Mouse (Mus musculus): ENCODE data around the gene Mylpf.
A peak's percentile ranks its signal among the peaks of the same experiment; 100 is the strongest.

The Mylpf gene

DNA sequence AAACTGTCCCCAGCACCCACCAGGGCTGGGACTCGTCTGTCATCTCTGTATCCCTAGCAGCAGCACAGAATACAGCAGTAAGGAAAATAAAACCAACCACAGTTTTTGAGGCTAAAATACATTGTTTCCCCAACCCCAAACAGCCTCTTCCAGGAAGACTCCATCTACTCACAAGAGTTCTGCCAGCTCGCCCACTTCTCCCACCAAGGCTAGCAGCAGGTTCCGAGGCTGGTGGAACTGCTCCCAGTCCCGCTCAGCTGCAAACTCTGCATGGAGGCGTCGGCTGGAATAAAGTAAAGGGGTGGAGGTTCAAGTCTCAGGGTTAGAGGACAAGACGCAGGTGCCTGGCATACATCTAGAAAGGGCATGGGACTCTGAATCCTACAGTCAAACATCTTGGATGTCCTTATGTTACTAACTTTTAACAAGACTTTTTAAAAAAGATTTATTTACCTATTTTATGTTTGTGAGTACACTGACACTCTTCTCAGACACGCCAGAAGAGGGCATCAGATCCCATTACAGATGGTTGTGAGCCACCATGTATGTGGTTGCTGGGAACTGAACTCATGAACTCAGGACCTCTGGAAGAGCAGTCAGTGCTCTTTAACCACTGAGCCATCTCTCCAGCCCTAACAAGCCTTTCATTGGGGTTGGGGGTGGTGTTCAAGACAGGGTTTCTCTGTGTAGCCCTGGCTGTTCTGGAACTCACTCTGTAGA, 50.7 kb downstream of the Mylpf start:
- no peak for DNase-seq (ENCODE audit: low read depth, low spot score)

DNA sequence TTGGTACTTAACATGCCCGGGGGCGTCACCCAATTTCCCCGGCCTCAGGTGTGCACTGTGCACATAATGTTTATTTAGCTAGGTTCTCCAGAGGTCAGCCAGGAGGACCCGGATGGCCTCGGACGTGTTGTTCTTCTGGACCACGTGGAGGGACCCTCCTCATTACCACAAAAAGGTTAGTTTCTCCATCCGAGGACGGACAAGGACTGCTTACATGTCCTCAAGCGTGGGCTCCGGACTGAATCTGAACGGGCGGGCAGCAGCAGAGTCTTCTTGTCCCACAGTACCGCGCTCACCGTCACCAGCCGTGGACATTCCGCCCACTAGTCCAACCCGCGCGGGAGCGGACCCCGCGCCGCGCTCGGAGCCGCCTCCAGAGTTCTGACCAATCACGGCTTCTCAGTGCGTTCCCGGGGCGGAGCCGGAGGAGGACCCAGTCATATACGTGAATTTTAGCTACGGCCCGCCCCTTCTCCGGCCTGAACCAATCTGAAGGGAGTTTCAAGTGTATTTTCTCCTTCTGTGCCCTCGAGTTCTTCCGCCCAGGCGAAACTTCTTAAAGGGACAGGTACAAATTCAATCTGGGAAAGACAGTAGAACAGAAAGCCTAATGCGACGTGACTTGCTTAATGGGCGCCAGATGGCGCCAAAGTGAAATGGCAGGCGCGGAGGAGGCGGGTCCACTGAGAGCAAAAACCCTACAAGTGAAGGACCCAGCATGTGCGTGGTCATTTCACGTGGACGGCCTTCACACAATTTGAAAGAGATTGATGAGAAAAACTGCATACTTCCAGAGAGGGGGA, 51.8 kb downstream of the Mylpf start, which contains the start of gene Dctpp1:
Dctpp1 (minus strand) TSS at position 401 of the 803 bp plus-strand sequence.
- peak; percentile 99 for DNase-seq (ENCODE audit: low read depth, low spot score)

DNA sequence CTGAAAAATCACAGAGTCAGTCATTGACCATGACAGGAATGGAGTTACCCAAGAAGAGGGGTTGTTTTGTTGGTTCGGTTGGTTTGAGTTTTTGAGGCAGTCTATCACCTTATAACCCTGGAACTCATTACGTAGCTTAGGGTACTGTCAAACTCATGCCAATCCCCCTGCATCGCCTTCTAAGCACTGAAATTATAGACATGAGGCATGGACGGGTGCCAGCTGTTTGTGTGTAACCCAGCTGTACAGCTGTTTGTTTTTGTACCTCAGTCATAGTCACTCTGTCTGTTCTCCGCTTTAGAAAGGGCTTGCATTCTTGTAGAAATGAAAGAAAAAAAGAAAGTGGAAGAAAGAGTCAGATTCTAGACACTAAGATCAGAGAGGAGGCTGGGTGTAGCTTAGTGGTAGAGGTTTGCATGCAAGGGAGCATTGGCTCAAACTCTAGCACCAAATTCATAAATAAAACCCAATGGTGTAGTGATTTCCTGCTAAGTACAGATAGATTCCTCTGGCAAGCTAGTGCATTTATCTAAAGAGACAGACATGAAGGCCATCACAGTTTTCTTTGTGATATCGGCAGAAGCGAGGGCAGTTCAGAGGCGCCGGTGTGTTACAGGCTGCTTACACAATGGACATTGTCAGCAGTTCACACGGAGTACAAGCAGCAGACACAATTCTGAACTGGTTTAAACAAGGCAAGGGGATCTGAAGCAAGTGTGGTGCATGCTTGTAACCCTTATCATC, 53.7 kb downstream of the Mylpf start:
- no peak for DNase-seq (ENCODE audit: low read depth, low spot score)

DNA sequence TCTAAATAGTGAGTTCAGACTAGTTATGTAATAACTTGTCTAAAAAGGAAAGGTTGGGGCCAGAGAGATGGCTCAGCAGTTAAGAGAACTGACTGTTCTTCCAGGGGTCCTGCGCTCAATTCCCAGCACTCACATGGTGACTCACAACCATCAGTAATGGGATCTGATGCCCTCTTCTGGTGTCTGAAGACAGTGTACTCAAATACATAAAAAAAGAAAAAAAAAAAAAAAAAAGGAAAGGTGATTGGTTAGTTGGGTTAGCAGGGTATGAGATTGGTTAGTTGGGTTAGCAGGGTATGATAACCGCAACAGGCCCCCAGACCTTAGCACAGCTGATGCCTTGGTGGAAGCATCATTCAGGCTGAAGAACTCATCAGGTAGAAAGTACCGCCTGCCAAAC, 54.8 kb downstream of the Mylpf start:
- DNase-seq (ENCODE audit: low read depth, low spot score): no peak

All from CD4-positive helper T cell, adult 2 months (primary cell).